Mouse (Mus musculus) layer of hippocampus, postnatal 25 days (tissue): ENCODE data around the gene Ninj1. TPM values are rescaled to one million over a fixed set of nuclear protein-coding genes. Genes with fewer than 3 reads are reported as not detected.

Experiments
- DNase-seq, 2 experiments: peaks; one replicate each; pipeline ENCODE4 v3.0.0; 2022; ENCODE audit warnings: mixed read lengths in 2 of 2, low spot score in 1 of 2; ENCODE audit errors: extremely low spot score in 1 of 2
- total RNA-seq, 2 experiments: library from RNA; stranded (reverse); gene quantifications; 2 replicates each; pipeline ENCODE4 v1.2.3; 2021

Ninj1 gene
- total RNA-seq, 2 experiments from 2014 or later = 23.6 to 25.1 TPM

- DNase-seq = no peak
Measured at GRCm38 (mm10) chr13:49170623-49171022, 16.7 kb upstream of the Ninj1 start.

- no peak for DNase-seq
Measured at GRCm38 (mm10) chr13:49171729-49172128, 15.6 kb upstream of the Ninj1 start.

GRCm38 (mm10) chr13:49172335-49172734 is 14.9 kb upstream of the Ninj1 start:
- peak in 1 of 2 experiments; percentile 31 for DNase-seq

- DNase-seq = peak; percentile 89 to 98
Measured at GRCm38 (mm10) chr13:49172971-49173596, 14.2 kb upstream of the Ninj1 start.

- no peak for DNase-seq
Measured at GRCm38 (mm10) chr13:49175509-49175908, 11.8 kb upstream of the Ninj1 start.

- DNase-seq = peak; percentile 39 to 59
Measured at GRCm38 (mm10) chr13:49178839-49179585, 8.3 kb upstream of the Ninj1 start.

- no peak for DNase-seq
Measured at GRCm38 (mm10) chr13:49180274-49180673, 7.0 kb upstream of the Ninj1 start.

GRCm38 (mm10) chr13:49180691-49181090 is 6.6 kb upstream of the Ninj1 start:
- DNase-seq = no peak

- no peak for DNase-seq
Measured at GRCm38 (mm10) chr13:49181411-49181984, 5.8 kb upstream of the Ninj1 start.

- DNase-seq = no peak
Measured at GRCm38 (mm10) chr13:49183161-49183560, 4.1 kb upstream of the Ninj1 start.

- no peak for DNase-seq
Measured at GRCm38 (mm10) chr13:49183646-49184045, 3.6 kb upstream of the Ninj1 start.

GRCm38 (mm10) chr13:49186798-49187287 is 442 bp upstream of the Ninj1 start:
- no peak for DNase-seq

GRCm38 (mm10) chr13:49188219-49188965 is 1.1 kb downstream of the Ninj1 start:
- DNase-seq = no peak

GRCm38 (mm10) chr13:49188966-49189360 is 1.7 kb downstream of the Ninj1 start:
- no peak for DNase-seq

- DNase-seq = no peak
Measured at GRCm38 (mm10) chr13:49189970-49190870, 2.9 kb downstream of the Ninj1 start.

- no peak for DNase-seq
Measured at GRCm38 (mm10) chr13:49190876-49191672, 3.8 kb downstream of the Ninj1 start.

- DNase-seq = no peak
Measured at GRCm38 (mm10) chr13:49191673-49192035, 4.4 kb downstream of the Ninj1 start.

- DNase-seq = no peak
Measured at GRCm38 (mm10) chr13:49192156-49192855, 5.0 kb downstream of the Ninj1 start.
